Mouse (Mus musculus): ENCODE results near the gene Hoxd8. TPM values are rescaled to one million over a fixed set of nuclear protein-coding genes. Genes with fewer than 3 reads are reported as not detected.
A peak's percentile ranks its signal among the peaks of the same experiment; 100 is the strongest.

Hoxd8 gene
- polyA plus RNA-seq, 1 experiment from 2014 or later = not detected

- H3K4me3 ChIP-seq (replicated peaks) = 0 out of 2 replicates have a peak overlapping the region, but pooled peaks have one; percentile 11
- H3K36me3 ChIP-seq (replicated peaks) = no peaks in the 10 kb centered on the region
- H3K27me3 ChIP-seq = peaks cover 96% of the 10 kb centered on the region
- ATAC-seq (ENCODE audit: low FRiP score) = peak; percentile 67
- no peaks in the 10 kb centered on the region for H3K9me3 ChIP-seq
- H3K4me1 ChIP-seq = peaks cover 8% of the 10 kb centered on the region; the same call in 1 of the 2 replicates
- under 1% methylated on average over 14 of the region's 14 CpGs for WGBS
- H3K9ac ChIP-seq = no peak overlapping the region
- no peak overlapping the region for H3K27ac ChIP-seq
- H3K4me2 ChIP-seq = peak overlapping the region; percentile 24; the same call in 1 of the 2 replicates
Observed at GRCm38 (mm10) chr2:74661685-74662084, 42.7 kb upstream of the Hoxd8 start.

- peaks cover 98% of the 10 kb centered on the region for H3K27me3 ChIP-seq
- no peak for ATAC-seq (ENCODE audit: low FRiP score)
- 4% methylated on average over 18 of the region's 18 CpGs for WGBS
Observed at GRCm38 (mm10) chr2:74663291-74663925, 41.0 kb upstream of the Hoxd8 start.

GRCm38 (mm10) chr2:74666411-74666810 is 38.0 kb upstream of the Hoxd8 start:
- H3K4me2 ChIP-seq = no peak overlapping the region
- no peak overlapping the region for H3K9ac ChIP-seq
- H3K27ac ChIP-seq = no peak overlapping the region
- H3K9me3 ChIP-seq = no peaks in the 10 kb centered on the region
- H3K36me3 ChIP-seq (replicated peaks) = no peaks in the 10 kb centered on the region
- WGBS = 1% methylated on average over 7 of the region's 7 CpGs
- H3K4me3 ChIP-seq (replicated peaks) = no peak overlapping the region
- H3K27me3 ChIP-seq = peaks cover 95% of the 10 kb centered on the region
- H3K4me1 ChIP-seq = peaks cover 14% of the 10 kb centered on the region
- no peak for ATAC-seq (ENCODE audit: low FRiP score)

More at GRCm38 (mm10) chr2:74663291-74663925, 41.0 kb upstream of the Hoxd8 start:
- no peak overlapping the region for H3K9ac ChIP-seq
- H3K27ac ChIP-seq = no peak overlapping the region
- H3K4me3 ChIP-seq (replicated peaks) = no peak overlapping the region
- peaks cover 11% of the 10 kb centered on the region for H3K4me1 ChIP-seq
- no peak overlapping the region for H3K4me2 ChIP-seq
- H3K9me3 ChIP-seq = no peaks in the 10 kb centered on the region
- H3K36me3 ChIP-seq (replicated peaks) = no peaks in the 10 kb centered on the region

GRCm38 (mm10) chr2:74667191-74667841 is 37.1 kb upstream of the Hoxd8 start:
- Histone ChIP-seq H3K36me3 (replicated peaks) (no peaks in the 10 kb centered on the region), H3K4me1 (peaks cover 11% of the 10 kb centered on the region), H3K4me3 (replicated peaks) (peak overlapping the region; percentile 39; the same call in 1 of the 2 replicates), H3K4me2 (no peak overlapping the region), H3K9me3 (no peaks in the 10 kb centered on the region), H3K27ac (no peak overlapping the region), H3K27me3 (peaks cover 95% of the 10 kb centered on the region), H3K9ac (no peak overlapping the region)
- ATAC-seq (ENCODE audit: low FRiP score) = no peak
- WGBS = 1% methylated on average over 36 of the region's 36 CpGs

GRCm38 (mm10) chr2:74667842-74668357 is 36.5 kb upstream of the Hoxd8 start, which contains the start of gene Hoxd13:
TSS of gene Hoxd13 (plus strand) at chr2:74668310.
- peaks cover 95% of the 10 kb centered on the region for H3K27me3 ChIP-seq
- peaks cover 16% of the 10 kb centered on the region for H3K4me1 ChIP-seq
- H3K27ac ChIP-seq = no peak within 1 kb of the TSS
- ATAC-seq (ENCODE audit: low FRiP score) = peak; percentile 57; the same call in 1 of the 2 replicates
- peak within 1 kb of the TSS; percentile 58 for H3K4me2 ChIP-seq
- peak within 1 kb of the TSS; percentile 42; the same call in 1 of the 2 replicates for H3K9ac ChIP-seq
- H3K9me3 ChIP-seq = no peaks in the 10 kb centered on the region
- no peaks in the 10 kb centered on the region for H3K36me3 ChIP-seq (replicated peaks)
- under 1% methylated on average over 19 of the region's 51 CpGs for WGBS
- H3K4me3 ChIP-seq (replicated peaks) = peak within 1 kb of the TSS; percentile 39

GRCm38 (mm10) chr2:74668370-74669229 is 35.8 kb upstream of the Hoxd8 start:
- H3K4me2 ChIP-seq = peak overlapping the region; percentile 58
- 0 out of 2 replicates have a peak, but pooled peaks have one; percentile 55 for ATAC-seq (ENCODE audit: low FRiP score)
- peaks cover 95% of the 10 kb centered on the region for H3K27me3 ChIP-seq
- peaks cover 17% of the 10 kb centered on the region for H3K4me1 ChIP-seq
- peak overlapping the region; percentile 39 for H3K4me3 ChIP-seq (replicated peaks)
- WGBS = under 1% methylated on average over 66 of the region's 74 CpGs
- no peak overlapping the region for H3K27ac ChIP-seq
- no peaks in the 10 kb centered on the region for H3K9me3 ChIP-seq
- H3K36me3 ChIP-seq (replicated peaks) = no peaks in the 10 kb centered on the region
- H3K9ac ChIP-seq = peak overlapping the region; percentile 42; the same call in 1 of the 2 replicates

- no peaks in the 10 kb centered on the region for H3K9me3 ChIP-seq
- peaks cover 95% of the 10 kb centered on the region for H3K27me3 ChIP-seq
- ATAC-seq (ENCODE audit: low FRiP score) = no peak
- peaks cover 17% of the 10 kb centered on the region for H3K4me1 ChIP-seq
- no peak overlapping the region for H3K9ac ChIP-seq
- no peak overlapping the region for H3K4me2 ChIP-seq
- WGBS = 1% methylated on average over 3 of the region's 3 CpGs
- no peak overlapping the region for H3K4me3 ChIP-seq (replicated peaks)
- H3K36me3 ChIP-seq (replicated peaks) = no peaks in the 10 kb centered on the region
- H3K27ac ChIP-seq = no peak overlapping the region
Observed at GRCm38 (mm10) chr2:74669230-74669578, 35.2 kb upstream of the Hoxd8 start.

- ATAC-seq (ENCODE audit: low FRiP score) = no peak
- H3K9ac ChIP-seq = no peak overlapping the region
- peaks cover 17% of the 10 kb centered on the region for H3K4me1 ChIP-seq
- H3K27me3 ChIP-seq = peaks cover 95% of the 10 kb centered on the region
- no peak overlapping the region for H3K4me2 ChIP-seq
- no peak overlapping the region for H3K4me3 ChIP-seq (replicated peaks)
- H3K27ac ChIP-seq = no peak overlapping the region
- no peaks in the 10 kb centered on the region for H3K36me3 ChIP-seq (replicated peaks)
- WGBS = 3% methylated on average over 14 of the region's 14 CpGs
- no peaks in the 10 kb centered on the region for H3K9me3 ChIP-seq
Observed at GRCm38 (mm10) chr2:74669650-74670235, 34.7 kb upstream of the Hoxd8 start.

- Histone ChIP-seq H3K27me3 (peaks cover 97% of the 10 kb centered on the region), H3K27ac (no peak overlapping the region), H3K9me3 (no peaks in the 10 kb centered on the region), H3K4me3 (replicated peaks) (no peak overlapping the region), H3K4me2 (no peak overlapping the region), H3K9ac (no peak overlapping the region), H3K36me3 (replicated peaks) (no peaks in the 10 kb centered on the region), H3K4me1 (peaks cover 17% of the 10 kb centered on the region)
- WGBS = 2% methylated on average over 3 of the region's 3 CpGs
- ATAC-seq (ENCODE audit: low FRiP score) = no peak
Observed at GRCm38 (mm10) chr2:74670632-74671188, 33.7 kb upstream of the Hoxd8 start.

- no peak for ATAC-seq (ENCODE audit: low FRiP score)
- Histone ChIP-seq H3K27ac (no peak overlapping the region), H3K4me3 (replicated peaks) (no peak overlapping the region), H3K4me2 (no peak overlapping the region), H3K9ac (no peak overlapping the region), H3K4me1 (peaks cover 17% of the 10 kb centered on the region), H3K9me3 (no peaks in the 10 kb centered on the region), H3K36me3 (replicated peaks) (no peaks in the 10 kb centered on the region), H3K27me3 (peaks cover 97% of the 10 kb centered on the region)
- 5% methylated on average over 5 of the region's 5 CpGs for WGBS
Observed at GRCm38 (mm10) chr2:74671847-74672246, 32.6 kb upstream of the Hoxd8 start.

- H3K27ac ChIP-seq = no peak overlapping the region
- peaks cover 16% of the 10 kb centered on the region for H3K4me1 ChIP-seq
- H3K4me3 ChIP-seq (replicated peaks) = peak overlapping the region; percentile 29
- peak; percentile 76 for ATAC-seq (ENCODE audit: low FRiP score)
- H3K36me3 ChIP-seq (replicated peaks) = no peaks in the 10 kb centered on the region
- peak overlapping the region; percentile 49 for H3K4me2 ChIP-seq
- no peak overlapping the region for H3K9ac ChIP-seq
- H3K9me3 ChIP-seq = no peaks in the 10 kb centered on the region
- H3K27me3 ChIP-seq = peaks cover 97% of the 10 kb centered on the region
- WGBS = under 1% methylated on average over 40 of the region's 40 CpGs
Observed at GRCm38 (mm10) chr2:74672481-74673362, 31.7 kb upstream of the Hoxd8 start.

Measured in forebrain, embryonic 12.5 days (tissue).